ENCODE assay signal across 8 mouse cellular contexts in the genomic region with DNA sequence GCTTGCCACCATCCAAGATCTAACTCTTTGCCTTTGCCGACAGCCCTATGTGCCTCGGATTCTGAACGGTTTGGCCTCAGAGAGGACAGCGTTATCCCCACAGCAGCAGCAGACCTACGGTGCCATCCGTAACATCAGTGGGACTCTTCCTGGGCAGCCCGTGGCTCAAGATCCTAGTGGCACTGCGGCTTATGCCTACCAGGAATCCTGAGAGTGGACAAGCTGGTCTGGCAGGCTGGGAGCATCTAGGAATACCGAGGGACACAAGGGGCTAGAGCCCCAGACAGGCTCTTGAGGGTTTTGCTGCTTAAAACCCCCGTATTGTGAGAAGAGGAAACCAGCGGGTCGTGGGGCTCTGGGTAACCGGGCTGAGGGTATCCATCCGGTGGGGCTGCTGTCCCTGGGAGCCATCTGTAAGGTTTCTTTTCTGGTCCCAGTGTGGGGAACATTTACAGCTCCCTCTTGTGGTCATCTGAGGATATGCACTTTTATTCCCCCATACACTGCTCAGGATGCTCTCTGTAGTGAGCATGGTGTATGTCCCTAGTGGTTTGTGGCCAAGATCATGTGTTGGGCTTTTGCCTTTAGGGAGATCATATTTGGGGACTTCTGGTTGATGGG. TPM values are rescaled to one million over a fixed set of nuclear protein-coding genes. Genes with fewer than 3 reads are reported as not detected.
A peak's percentile ranks its signal among the peaks of the same experiment; 100 is the strongest.
DNase-seq lines count a peak whose midpoint lies in the region; ATAC-seq and TF ChIP-seq lines count a peak whose summit lies in the region.

No protein-coding gene starts in this region.

- H3K4me1 ChIP-seq in heart, postnatal 0 days (ENCODE audit: control insufficient read depth, insufficient read depth), result no peaks in the 10 kb centered on the region
- no peaks in the 10 kb centered on the region for H3K4me1 ChIP-seq in stomach, postnatal 0 days (replicated peaks; ENCODE audit: control insufficient read depth, insufficient read depth)

- no peak overlapping the region for H3K27ac ChIP-seq in heart, postnatal 0 days (ENCODE audit: low read depth)
- no peak overlapping the region for H3K27ac ChIP-seq in stomach, postnatal 0 days (replicated peaks)

- H3K4me3 ChIP-seq in heart, postnatal 0 days (ENCODE audit: low read depth, low read length), result no peak overlapping the region
- no peak overlapping the region for H3K4me3 ChIP-seq in stomach, postnatal 0 days (ENCODE audit: low read depth, low read length)

- no peak for TF ChIP-seq EP300 in heart, postnatal 0 days (IDR thresholded peaks at IDR 0.05; ENCODE audit: low read depth)
- TF ChIP-seq EP300 in stomach, postnatal 0 days (optimal IDR thresholded peaks at IDR 0.05), result no peak

- peaks cover 42% of the 10 kb centered on the region for H3K36me3 ChIP-seq in heart, postnatal 0 days (replicated peaks; ENCODE audit: control insufficient read depth, insufficient read depth, low read length)
- H3K36me3 ChIP-seq in stomach, postnatal 0 days (ENCODE audit: control insufficient read depth, insufficient read depth, low read length), result peaks cover 27% of the 10 kb centered on the region

- 63% methylated on average over 14 of the region's 14 CpGs for WGBS in heart, postnatal 0 days
- 56% methylated on average over 14 of the region's 14 CpGs for WGBS in stomach, postnatal 0 days

- H3K27me3 ChIP-seq in heart, postnatal 0 days (ENCODE audit: control insufficient read depth, insufficient read depth, low read length), result no peaks in the 10 kb centered on the region
- no peaks in the 10 kb centered on the region for H3K27me3 ChIP-seq in stomach, postnatal 0 days (ENCODE audit: control insufficient read depth, insufficient read depth, low read length)

- DNase-seq in 3134 (ENCODE audit: extremely low read depth, insufficient read length, low spot score), result peak; percentile 60
- DNase-seq in CD4-positive helper T cell, adult 2 months (ENCODE audit: low read depth, low spot score), result peak; percentile 63
- peak; percentile 46 to 57 for DNase-seq in cerebellum, postnatal 14 days
- DNase-seq in heart, postnatal 0 days (ENCODE audit: low spot score), result peak; percentile 60
- DNase-seq in layer of hippocampus, postnatal 10 days (ENCODE audit: low spot score in 2 of 2), result peak; percentile 28 to 55
- DNase-seq in stomach, postnatal 0 days (ENCODE audit: low spot score), result peak; percentile 36
- DNase-seq in ovary, postnatal 36 days (ENCODE audit: low spot score), result no peak

- H3K9ac ChIP-seq in heart, postnatal 0 days (replicated peaks; ENCODE audit: low read depth, low read length), result no peak overlapping the region
- H3K9ac ChIP-seq in stomach, postnatal 0 days (ENCODE audit: low read length), result no peak overlapping the region

- TF ChIP-seq CTCF in heart, postnatal 0 days (IDR thresholded peaks at IDR 0.05; ENCODE audit: low read depth), result peak; percentile 86
- peak; percentile 91 for TF ChIP-seq CTCF in stomach, postnatal 0 days (IDR thresholded peaks at IDR 0.05; ENCODE audit: low read depth)

- ATAC-seq in heart, postnatal 0 days (ENCODE audit: insufficient read depth, low read depth), result peak; percentile 63; the same call in 1 of the 2 replicates
- ATAC-seq in megakaryocyte-erythroid progenitor cell, adult 5-6 weeks (replicated peaks; ENCODE audit: low FRiP score, low TSS enrichment, poor library complexity, severe bottlenecking), result peak; percentile 62
- peak; percentile 55 for ATAC-seq in stomach, postnatal 0 days (ENCODE audit: low FRiP score, low TSS enrichment)

- H3K9me3 ChIP-seq in heart, postnatal 0 days (replicated peaks; ENCODE audit: control insufficient read depth, low read length), result no peaks in the 10 kb centered on the region
- no peaks in the 10 kb centered on the region for H3K9me3 ChIP-seq in stomach, postnatal 0 days (ENCODE audit: control insufficient read depth, low read length)

- no peak overlapping the region for H3K4me2 ChIP-seq in heart, postnatal 0 days (ENCODE audit: low read depth, low read length)
- H3K4me2 ChIP-seq in stomach, postnatal 0 days (replicated peaks; ENCODE audit: low read depth), result no peak overlapping the region

RNA-seq across cellular contexts. Expression of a gene that starts 32.1 kb away (rescaled TPM):
- 17.2 and 30.5 TPM in 2 replicates for total RNA-seq in heart, postnatal 0 days (2014; rRNA removed; ENCODE audit: low replicate concordance)
- polyA plus RNA-seq in heart, postnatal 0 days (2015; fragmentation: Nextera tagmentation; extraction: Ambion mirVana), result 8.5 and 9.6 TPM in 2 replicates
- 1 to 10 TPM; 3.7 to 3.8 TPM for total RNA-seq in layer of hippocampus, postnatal 10 days (2021)
- 22.5 and 26.6 TPM in 2 replicates for total RNA-seq in megakaryocyte-erythroid progenitor cell, adult 5-6 weeks (2014; fragmentation: Nextera tagmentation)
- 4.8 and 10.8 TPM in 2 replicates for total RNA-seq in megakaryocyte-erythroid progenitor cell, adult 5-6 weeks (2017)
- polyA plus RNA-seq in stomach, postnatal 0 days (2015; fragmentation: Nextera tagmentation; extraction: Ambion mirVana), result 35.2 and 36.7 TPM in 2 replicates

RNA-seq across cellular contexts. Expression of a gene that starts 39.4 kb away (rescaled TPM):
- total RNA-seq in heart, postnatal 0 days (2014; rRNA removed; ENCODE audit: low replicate concordance), result 1.2 and 1.3 TPM in 2 replicates
- 1.6 and 1.7 TPM in 2 replicates for polyA plus RNA-seq in heart, postnatal 0 days (2015; fragmentation: Nextera tagmentation; extraction: Ambion mirVana)
- 1 to 10 TPM; 3.9 to 6.4 TPM for total RNA-seq in layer of hippocampus, postnatal 10 days (2021)
- total RNA-seq in megakaryocyte-erythroid progenitor cell, adult 5-6 weeks (2014; fragmentation: Nextera tagmentation), result 6.4 and 11.9 TPM in 2 replicates
- total RNA-seq in megakaryocyte-erythroid progenitor cell, adult 5-6 weeks (2017), result 3.4 TPM in 1 of 2 replicates, not detected in the other
- polyA plus RNA-seq in stomach, postnatal 0 days (2015; fragmentation: Nextera tagmentation; extraction: Ambion mirVana), result 6.1 TPM in 2 replicates

RNA-seq across cellular contexts. Expression of a gene that starts 46.5 kb away (rescaled TPM):
- total RNA-seq in heart, postnatal 0 days (2014; rRNA removed; ENCODE audit: low replicate concordance), result 6.9 and 13.4 TPM in 2 replicates
- 10.2 and 10.6 TPM in 2 replicates for polyA plus RNA-seq in heart, postnatal 0 days (2015; fragmentation: Nextera tagmentation; extraction: Ambion mirVana)
- total RNA-seq in layer of hippocampus, postnatal 10 days (2021), result 10 to 100 TPM; 14.0 to 16.2 TPM
- total RNA-seq in megakaryocyte-erythroid progenitor cell, adult 5-6 weeks (2014; fragmentation: Nextera tagmentation), result 4.5 TPM in 1 of 2 replicates, not detected in the other
- total RNA-seq in megakaryocyte-erythroid progenitor cell, adult 5-6 weeks (2017), result 0.57 TPM in 1 of 2 replicates, not detected in the other
- 30.0 and 32.2 TPM in 2 replicates for polyA plus RNA-seq in stomach, postnatal 0 days (2015; fragmentation: Nextera tagmentation; extraction: Ambion mirVana)
